Mouse (Mus musculus): ENCODE measurements around the gene Clybl. TPM values are rescaled to one million over a fixed set of nuclear protein-coding genes. Genes with fewer than 3 reads are reported as not detected.

The Clybl gene
- 2.0 and 2.2 TPM in 2 replicates for polyA plus RNA-seq (2012; rRNA removed)

DNA sequence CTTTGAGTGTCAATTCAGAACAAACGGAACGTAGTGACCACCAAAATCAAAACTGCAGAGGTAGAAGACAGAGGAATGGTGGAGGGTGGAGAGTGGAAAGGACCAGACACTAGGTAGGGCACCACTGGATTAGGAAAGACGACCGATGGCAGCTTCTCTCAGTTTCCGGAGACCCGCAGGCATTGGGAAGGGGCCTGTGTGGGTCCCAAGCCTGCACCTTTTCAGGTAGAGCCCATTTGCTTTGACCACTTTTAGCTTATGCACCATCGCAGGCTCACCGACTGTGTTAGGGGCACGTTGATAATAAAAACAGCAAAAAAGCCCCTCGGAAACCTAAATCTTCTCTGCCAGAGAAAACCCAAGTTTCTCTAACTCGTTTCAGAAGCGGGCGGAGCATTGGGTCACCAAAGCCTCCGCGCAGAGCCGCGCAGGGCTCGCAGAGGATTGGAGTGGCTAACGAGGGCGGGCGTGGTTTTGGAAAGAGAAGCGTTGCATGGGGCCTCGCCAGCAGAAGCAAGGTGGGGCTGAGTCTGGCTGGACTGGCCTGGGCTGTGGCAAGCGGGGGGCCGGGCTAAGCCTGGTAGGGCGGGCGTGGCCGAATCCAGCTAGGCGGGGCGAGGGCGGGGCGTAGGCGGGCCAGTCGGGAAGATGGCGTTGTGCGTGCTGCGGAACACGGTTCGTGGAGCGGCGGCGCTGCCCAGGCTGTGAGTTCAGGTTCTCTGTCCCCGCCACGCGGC, at the start of gene Clybl:
Gene Clybl (plus strand): TSS at position 627 of the 737 bp plus-strand sequence.
- Histone ChIP-seq H3K27me3 (ENCODE audit: control insufficient read depth, insufficient read depth, low read length) (no peaks in the 10 kb centered on the region), H3K36me3 (ENCODE audit: control insufficient read depth, insufficient read depth, low read length) (no peaks in the 10 kb centered on the region), H3K27ac (ENCODE audit: control insufficient read depth, insufficient read depth, low read depth, low read length) (no peak within 1 kb of the TSS), H3K4me1 (ENCODE audit: control insufficient read depth, insufficient read depth, low read length) (peaks cover 2% of the 10 kb centered on the region), H3K4me3 (ENCODE audit: control insufficient read depth, low read depth, low read length) (peak within 1 kb of the TSS; percentile 80)
- TF ChIP-seq CTCF (IDR thresholded peaks at IDR 0.05; ENCODE audit: control insufficient read depth, insufficient read depth, insufficient replicate concordance, low read depth, low read length) (no peak), POLR2A (IDR thresholded peaks at IDR 0.05; ENCODE audit: control insufficient read depth, low read depth, low read length) (peak; percentile 42; the same call in 1 of the 2 replicates)

DNA sequence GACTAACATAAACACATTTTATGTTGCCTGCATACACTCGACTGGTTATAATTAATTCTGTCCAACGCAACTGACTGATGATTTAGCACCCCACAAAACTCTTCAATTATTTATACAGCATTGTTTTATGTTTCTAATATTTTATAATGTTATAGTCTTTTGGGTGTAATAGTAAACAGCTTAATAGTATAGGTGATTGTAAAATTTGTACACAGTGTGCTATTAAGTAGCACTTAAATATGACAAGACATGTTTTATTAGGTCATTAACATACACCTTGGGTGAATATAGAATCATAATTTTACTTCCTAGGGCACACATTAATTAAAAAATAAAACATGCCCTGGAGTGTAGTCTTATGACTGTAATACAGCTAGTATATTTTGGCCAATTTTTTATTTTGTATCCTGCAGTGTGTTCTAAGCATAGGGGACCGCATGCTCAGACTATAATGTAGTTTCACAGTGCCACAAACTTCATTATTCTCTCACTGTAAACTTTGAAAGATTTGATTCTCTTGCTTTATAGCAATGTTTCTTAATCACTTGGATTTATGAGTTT, 45.1 kb upstream of the Clybl start:
- Histone ChIP-seq H3K4me1 (ENCODE audit: control insufficient read depth, insufficient read depth, low read length) (no peaks in the 10 kb centered on the region), H3K27ac (ENCODE audit: control insufficient read depth, insufficient read depth, low read depth, low read length) (no peak overlapping the region), H3K36me3 (ENCODE audit: control insufficient read depth, insufficient read depth, low read length) (no peaks in the 10 kb centered on the region; the same call in 1 of the 2 replicates), H3K4me3 (ENCODE audit: control insufficient read depth, low read depth, low read length) (no peak overlapping the region), H3K27me3 (ENCODE audit: control insufficient read depth, insufficient read depth, low read length) (no peaks in the 10 kb centered on the region)
- TF ChIP-seq CTCF (IDR thresholded peaks at IDR 0.05; ENCODE audit: control insufficient read depth, insufficient read depth, insufficient replicate concordance, low read depth, low read length) (no peak), POLR2A (IDR thresholded peaks at IDR 0.05; ENCODE audit: control insufficient read depth, low read depth, low read length) (no peak)

DNA sequence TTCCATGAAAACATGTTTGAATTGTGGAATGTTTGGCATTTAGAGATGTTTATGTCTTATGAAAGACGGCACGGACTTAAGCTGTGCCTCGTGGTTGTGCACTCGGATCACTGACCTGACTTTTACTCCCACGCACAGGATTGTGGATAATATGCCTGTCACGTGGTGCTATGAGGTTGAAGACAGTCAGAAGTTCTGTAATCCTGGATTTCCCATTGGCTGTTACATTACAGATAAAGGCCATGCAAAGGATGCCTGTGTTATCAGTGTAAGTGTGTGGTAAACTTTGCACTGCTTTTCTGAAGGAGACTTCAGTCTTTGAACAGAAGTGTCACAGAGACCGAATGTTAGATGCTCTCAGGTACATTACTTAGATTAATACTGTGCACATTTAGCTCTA, 44.3 kb upstream of the Clybl start:
- Histone ChIP-seq H3K36me3 (ENCODE audit: control insufficient read depth, insufficient read depth, low read length) (no peaks in the 10 kb centered on the region; the same call in 1 of the 2 replicates), H3K4me1 (ENCODE audit: control insufficient read depth, insufficient read depth, low read length) (no peaks in the 10 kb centered on the region), H3K4me3 (ENCODE audit: control insufficient read depth, low read depth, low read length) (no peak overlapping the region), H3K27me3 (ENCODE audit: control insufficient read depth, insufficient read depth, low read length) (no peaks in the 10 kb centered on the region), H3K27ac (ENCODE audit: control insufficient read depth, insufficient read depth, low read depth, low read length) (no peak overlapping the region)
- TF ChIP-seq POLR2A (IDR thresholded peaks at IDR 0.05; ENCODE audit: control insufficient read depth, low read depth, low read length) (no peak), CTCF (IDR thresholded peaks at IDR 0.05; ENCODE audit: control insufficient read depth, insufficient read depth, insufficient replicate concordance, low read depth, low read length) (no peak)

DNA sequence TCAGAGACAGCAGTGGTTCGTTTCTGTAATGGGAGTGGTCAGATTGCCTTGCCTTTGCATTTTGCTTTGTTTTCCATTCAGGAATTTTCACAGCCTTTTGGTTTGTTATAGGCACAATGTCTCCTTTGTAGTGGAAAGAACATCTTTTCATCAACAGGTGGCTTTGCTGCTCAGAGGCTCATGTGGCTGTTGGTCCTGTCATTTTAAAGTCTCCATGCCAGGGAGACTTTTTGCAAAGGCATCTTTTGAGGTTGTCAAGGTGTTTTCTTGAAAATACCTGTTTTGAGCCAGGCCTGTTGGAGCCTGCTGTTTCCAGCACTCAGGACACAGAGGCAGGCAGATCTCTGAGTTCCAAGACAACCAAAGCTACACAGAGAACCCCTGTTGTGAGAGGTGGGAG, 41.4 kb upstream of the Clybl start:
- no peaks in the 10 kb centered on the region for H3K4me1 ChIP-seq (ENCODE audit: control insufficient read depth, insufficient read depth, low read length)
- TF ChIP-seq POLR2A (IDR thresholded peaks at IDR 0.05; ENCODE audit: control insufficient read depth, low read depth, low read length) (no peak), CTCF (IDR thresholded peaks at IDR 0.05; ENCODE audit: control insufficient read depth, insufficient read depth, insufficient replicate concordance, low read depth, low read length) (no peak)
- H3K36me3 ChIP-seq (ENCODE audit: control insufficient read depth, insufficient read depth, low read length): no peaks in the 10 kb centered on the region
- no peak overlapping the region for H3K27ac ChIP-seq (ENCODE audit: control insufficient read depth, insufficient read depth, low read depth, low read length)
- no peak overlapping the region for H3K4me3 ChIP-seq (ENCODE audit: control insufficient read depth, low read depth, low read length)
- no peaks in the 10 kb centered on the region for H3K27me3 ChIP-seq (ENCODE audit: control insufficient read depth, insufficient read depth, low read length)

DNA sequence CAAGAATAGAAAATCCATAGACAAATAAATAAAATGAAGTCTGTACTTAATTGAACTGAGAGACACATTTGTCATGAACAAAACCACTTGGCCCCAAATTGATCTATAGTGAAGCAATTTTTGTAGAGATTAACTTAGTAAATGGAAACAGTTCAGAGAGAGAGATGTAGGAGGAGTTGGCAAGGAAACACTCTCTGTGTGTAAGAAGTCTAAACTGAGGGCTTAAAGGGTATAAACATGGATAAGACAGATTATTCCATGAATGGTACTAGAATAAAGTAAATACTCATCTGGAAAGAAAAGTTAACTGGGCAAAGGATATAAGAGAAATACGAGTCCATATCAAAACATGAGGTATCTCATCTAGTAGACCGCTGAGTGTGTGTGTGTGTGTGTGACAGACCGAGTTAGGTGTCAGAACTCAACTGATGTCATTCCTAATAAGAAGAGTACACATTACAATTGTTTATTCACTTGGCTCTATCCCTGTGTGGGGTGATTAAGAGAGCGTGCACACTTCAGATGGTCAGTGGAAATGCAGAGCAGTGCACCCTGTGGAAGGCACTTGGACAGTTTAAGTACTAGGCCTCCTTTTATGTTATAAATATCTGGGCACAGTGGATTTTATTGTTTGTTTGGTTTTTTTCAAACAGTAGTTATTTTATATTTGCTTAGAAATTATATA, 37.8 kb upstream of the Clybl start:
- Histone ChIP-seq H3K36me3 (ENCODE audit: control insufficient read depth, insufficient read depth, low read length) (peaks cover 6% of the 10 kb centered on the region), H3K4me1 (ENCODE audit: control insufficient read depth, insufficient read depth, low read length) (no peaks in the 10 kb centered on the region), H3K27me3 (ENCODE audit: control insufficient read depth, insufficient read depth, low read length) (no peaks in the 10 kb centered on the region), H3K4me3 (ENCODE audit: control insufficient read depth, low read depth, low read length) (no peak overlapping the region), H3K27ac (ENCODE audit: control insufficient read depth, insufficient read depth, low read depth, low read length) (no peak overlapping the region)
- TF ChIP-seq CTCF (IDR thresholded peaks at IDR 0.05; ENCODE audit: control insufficient read depth, insufficient read depth, insufficient replicate concordance, low read depth, low read length): no peak
- no peak for TF ChIP-seq POLR2A (IDR thresholded peaks at IDR 0.05; ENCODE audit: control insufficient read depth, low read depth, low read length)

DNA sequence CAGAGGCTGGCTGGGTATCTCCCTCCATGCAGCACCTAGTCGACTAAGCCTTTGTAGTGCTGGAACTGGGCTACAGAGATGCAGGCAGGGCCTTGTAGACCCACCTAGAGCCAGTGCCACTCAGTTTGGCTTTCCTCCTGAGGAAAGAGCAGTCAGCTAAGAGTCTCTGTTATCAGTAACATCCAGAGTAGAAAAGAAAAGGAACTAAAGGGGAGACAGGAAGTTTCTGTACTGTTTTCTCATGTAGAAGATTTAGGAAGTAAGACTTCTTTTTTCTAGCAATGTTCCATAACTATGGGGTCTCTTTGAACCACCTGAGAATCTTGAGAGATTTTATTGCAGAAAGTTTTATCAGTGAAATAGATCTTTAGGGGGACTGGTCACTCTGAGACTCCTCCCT, 36.1 kb upstream of the Clybl start:
- Histone ChIP-seq H3K27ac (ENCODE audit: control insufficient read depth, insufficient read depth, low read depth, low read length) (no peak overlapping the region), H3K4me3 (ENCODE audit: control insufficient read depth, low read depth, low read length) (no peak overlapping the region), H3K36me3 (ENCODE audit: control insufficient read depth, insufficient read depth, low read length) (peaks cover 7% of the 10 kb centered on the region), H3K27me3 (ENCODE audit: control insufficient read depth, insufficient read depth, low read length) (no peaks in the 10 kb centered on the region), H3K4me1 (ENCODE audit: control insufficient read depth, insufficient read depth, low read length) (no peaks in the 10 kb centered on the region)
- TF ChIP-seq CTCF (IDR thresholded peaks at IDR 0.05; ENCODE audit: control insufficient read depth, insufficient read depth, insufficient replicate concordance, low read depth, low read length) (no peak), POLR2A (IDR thresholded peaks at IDR 0.05; ENCODE audit: control insufficient read depth, low read depth, low read length) (no peak)

DNA sequence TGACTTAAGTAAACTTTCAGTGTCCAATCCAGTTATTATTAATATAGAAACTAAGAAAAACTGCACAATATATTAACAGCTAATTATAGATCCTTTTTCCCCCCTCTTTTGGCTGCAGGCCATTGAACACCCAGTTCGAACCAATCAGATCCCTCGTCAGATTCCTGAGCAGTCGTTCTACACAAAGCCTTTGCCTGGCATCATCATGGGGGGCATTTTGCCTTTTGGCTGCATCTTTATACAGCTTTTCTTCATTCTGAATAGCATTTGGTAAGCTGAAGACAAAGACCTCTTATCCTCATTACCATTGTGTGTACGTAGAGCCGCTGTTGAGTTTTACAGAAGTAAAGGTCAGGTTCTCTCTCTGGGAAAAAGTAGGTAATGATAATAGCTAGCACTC, 30.9 kb upstream of the Clybl start:
- H3K27ac ChIP-seq (ENCODE audit: control insufficient read depth, insufficient read depth, low read depth, low read length): no peak overlapping the region
- TF ChIP-seq POLR2A (IDR thresholded peaks at IDR 0.05; ENCODE audit: control insufficient read depth, low read depth, low read length): no peak
- no peak for TF ChIP-seq CTCF (IDR thresholded peaks at IDR 0.05; ENCODE audit: control insufficient read depth, insufficient read depth, insufficient replicate concordance, low read depth, low read length)
- H3K36me3 ChIP-seq (ENCODE audit: control insufficient read depth, insufficient read depth, low read length): peaks cover 7% of the 10 kb centered on the region; the same call in 1 of the 2 replicates
- no peaks in the 10 kb centered on the region for H3K27me3 ChIP-seq (ENCODE audit: control insufficient read depth, insufficient read depth, low read length)
- no peak overlapping the region for H3K4me3 ChIP-seq (ENCODE audit: control insufficient read depth, low read depth, low read length)
- no peaks in the 10 kb centered on the region for H3K4me1 ChIP-seq (ENCODE audit: control insufficient read depth, insufficient read depth, low read length)

All from testis, adult 2 months (tissue).